In genomic region chr11:104220291-104220690, GRCm38 (mm10) we compare ENCODE assay signal across 32 mouse cellular contexts. TPM values are rescaled to one million over a fixed set of nuclear protein-coding genes. Genes with fewer than 3 reads are reported as not detected.
"Had no signal": no experiment of that assay in that cellular context is flagged by ENCODE, and none has a peak within 500 bp of the region (broad histone marks: within the 10 kb centered on the region; RNA-seq: fewer than 3 reads in every experiment).

No protein-coding gene starts in this region.

- H3K4me1 ChIP-seq: kidney, embryonic 15.5 days; limb, embryonic 10.5 days; limb, embryonic 13.5 days; liver, embryonic 12.5 days; liver, embryonic 15.5 days; lung, embryonic 15.5 days; midbrain, embryonic 13.5 days; neural tube, embryonic 13.5 days; stomach, embryonic 15.5 days had no signal

- H3K4me3 ChIP-seq: kidney, embryonic 15.5 days; limb, embryonic 10.5 days; limb, embryonic 13.5 days; liver, embryonic 12.5 days; liver, embryonic 15.5 days; lung, embryonic 15.5 days; megakaryocyte, embryonic 14.5 days; midbrain, embryonic 10.5 days; midbrain, embryonic 13.5 days; myocyte; neural tube, embryonic 13.5 days; stomach, embryonic 15.5 days had no signal

- DNase-seq: kidney, adult 11 months; kidney, adult 8-10 months; kidney, postnatal 10 days; kidney, postnatal 36 days; liver; lung, adult 18-20 months; lung, postnatal 10 days; lung, postnatal 36 days; retina, postnatal 1 day; right cerebral cortex, postnatal 25 days; spleen, adult 18-20 months; thymus, postnatal 25 days had no signal

- H3K27ac ChIP-seq: kidney, embryonic 15.5 days; limb, embryonic 10.5 days; limb, embryonic 13.5 days; liver, embryonic 12.5 days; liver, embryonic 15.5 days; lung, embryonic 15.5 days; midbrain, embryonic 10.5 days; midbrain, embryonic 13.5 days; neural tube, embryonic 13.5 days; stomach, embryonic 15.5 days had no signal

RNA-seq across cellular contexts. Expression of gene Sppl2c, which starts 34.2 kb away (rescaled TPM):
- total RNA-seq: layer of hippocampus, adult 18-20 months; layer of hippocampus, postnatal 25 days; left cerebral cortex, adult 8-10 months; left cerebral cortex, postnatal 25 days; monocyte, adult 5-6 weeks; neutrophil, adult 5-6 weeks had no signal
- polyA plus RNA-seq: kidney, embryonic 15.5 days; limb, embryonic 10.5 days; limb, embryonic 13.5 days; liver, embryonic 12.5 days; liver, embryonic 15.5 days; lung, embryonic 15.5 days; midbrain, embryonic 10.5 days; midbrain, embryonic 13.5 days; midbrain, embryonic 16.5 days; myocyte; neural tube, embryonic 13.5 days; stomach, embryonic 15.5 days; thymus, postnatal 0 days had no signal
